Mouse (Mus musculus) bone marrow macrophage, adult 2 months (primary cell): ENCODE measurements around the gene Gm20388.

Experiments
- CTCF ChIP-seq: IDR thresholded peaks from 2 replicates; pipeline ENCODE4 v1.5.1; 2012; ENCODE audit warnings: low read depth, mild to moderate bottlenecking, low read length, moderate library complexity
- POLR2A ChIP-seq: IDR thresholded peaks from 2 replicates; pipeline ENCODE4 v1.6.1; 2012; ENCODE audit warnings: mild to moderate bottlenecking, low read depth, low read length, borderline replicate concordance

DNA sequence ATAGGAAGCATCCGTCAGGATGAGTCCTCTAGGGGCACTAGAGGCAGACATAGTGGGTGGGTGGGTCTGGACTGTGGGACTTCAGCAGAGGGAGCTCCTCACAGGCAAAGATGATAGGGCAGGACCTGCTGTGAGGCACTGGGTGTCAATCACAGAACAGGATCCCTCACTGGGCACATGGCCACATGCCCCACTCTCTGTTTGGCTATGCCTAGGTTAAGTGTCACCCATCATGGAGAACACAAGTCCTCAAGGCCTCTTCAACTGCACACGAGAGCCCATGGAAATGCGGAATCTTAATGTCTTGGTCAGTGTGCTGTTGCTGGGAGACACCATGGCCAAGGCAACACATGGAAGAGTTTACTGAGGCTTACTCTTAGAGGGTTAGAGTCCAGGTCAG lies 2617.3 kb downstream of the Gm20388 start:
- TF ChIP-seq CTCF (no peak), POLR2A (no peak)
